Mouse (Mus musculus) liver, embryonic 14.5 days (tissue): ENCODE measurements around the gene Asna1. TPM values are rescaled to one million over a fixed set of nuclear protein-coding genes. Genes with fewer than 3 reads are reported as not detected.

ENCODE experiments used
- ATAC-seq: fragments of 200-750 bp; cut with Nextera tagmentation; 2 replicates; pipeline ENCODE4 v1.8.0; 2017; ENCODE audit warnings: moderate number of reproducible peaks, mild to moderate bottlenecking, moderate library complexity; ENCODE audit not compliant: insufficient read depth
- DNase-seq, 3 experiments: peaks; one replicate each; pipeline ENCODE4 v3.0.0-alpha.2; 2012 to 2013; ENCODE audit warnings: low read depth in 3 of 3, low spot score in 3 of 3
- H3K27ac ChIP-seq: fragments of 300-500 bp; sonication (generic); 2 replicates; pipeline ENCODE4 v1.5.1; 2014; ENCODE audit warnings: moderate library complexity, mild to moderate bottlenecking, control low read depth, inconsistent platforms
- H3K27me3 ChIP-seq: fragments of 300-500 bp; sonication (generic); 2 replicates; pipeline ENCODE4 v1.6.1; 2014; ENCODE audit warnings: mild to moderate bottlenecking, low read length, moderate library complexity; ENCODE audit not compliant: control insufficient read depth, insufficient read depth
- H3K36me3 ChIP-seq: fragments of 300-500 bp; sonication (generic); replicated peaks from 2 replicates; pipeline ENCODE4 v1.6.1; 2014; ENCODE audit warnings: low read depth; ENCODE audit not compliant: control insufficient read depth, insufficient read depth
- H3K4me1 ChIP-seq, 2 experiments: fragments of 200-500 bp in 1 of 2; fragments of 300-500 bp in 1 of 2; sonication (generic) in 1 of 2; replicated peaks; 2 replicates each; pipeline ENCODE4 v1.6.1; 2012 to 2014; ENCODE audit warnings: antibody characterized with exemption in 1 of 2, inconsistent platforms in 1 of 2, low read length in 1 of 2; ENCODE audit not compliant: control insufficient read depth in 2 of 2, insufficient read depth in 2 of 2
- H3K4me2 ChIP-seq: fragments of 300-500 bp; sonication (generic); 2 replicates; pipeline ENCODE4 v1.6.1; 2014; ENCODE audit warnings: low read depth, mild to moderate bottlenecking, control low read depth, moderate library complexity
- H3K4me3 ChIP-seq, 2 experiments: fragments of 200-500 bp in 1 of 2; fragments of 300-500 bp in 1 of 2; sonication (generic) in 1 of 2; 2 replicates each; pipeline ENCODE4 v1.5.1; 2012 to 2014; ENCODE audit warnings: low read depth in 2 of 2, low read length in 2 of 2, mild to moderate bottlenecking in 2 of 2, control low read depth in 1 of 2, inconsistent platforms in 1 of 2, moderate library complexity in 1 of 2; ENCODE audit not compliant: insufficient read depth in 1 of 2
- H3K9ac ChIP-seq: fragments of 300-500 bp; sonication (generic); replicated peaks from 2 replicates; pipeline ENCODE4 v1.6.1; 2014; ENCODE audit warnings: mild to moderate bottlenecking, control low read depth, moderate library complexity
- H3K9me3 ChIP-seq: fragments of 300-500 bp; sonication (generic); 2 replicates; pipeline ENCODE4 v1.6.1; 2016; ENCODE audit warnings: low read length, mixed read lengths; ENCODE audit not compliant: control insufficient read depth
- CTCF ChIP-seq: IDR thresholded peaks from 2 replicates; pipeline ENCODE4 v1.5.1; 2016; ENCODE audit warnings: antibody characterized with exemption, low read depth, control low read depth
- EP300 ChIP-seq: IDR thresholded peaks from 2 replicates; pipeline ENCODE4 v1.6.1; 2016; ENCODE audit warnings: antibody characterized with exemption, low read depth
- WGBS: fragments of 180-500 bp; shearing (Covaris S2); extraction: QIAGEN DNeasy Blood & Tissue Kit; methylation state at CpG from one replicate; pipeline ENCODE4 v1.1.7; 2014; ENCODE audit not compliant: insufficient replicate concordance; 5-methylcytosine and 5-hydroxymethylcytosine counted together
- polyA plus RNA-seq, 2 experiments: library from polyadenylated mRNA; depleted of rRNA in 1 of 2; stranded (reverse) in 1 of 2; unstranded in 1 of 2; fragments of >200 nt; fragmentation: Nextera tagmentation in 1 of 2; extraction: Ambion mirVana in 1 of 2; gene quantifications; 2 replicates each; pipeline versions ENCODE4 v1.2.1 to v1.2.3; 2012 to 2014

Asna1 gene
- 83.4 and 85.3 TPM in 2 replicates for polyA plus RNA-seq (2012; rRNA removed)
- polyA plus RNA-seq (2014; fragmentation: Nextera tagmentation; extraction: Ambion mirVana): 56.9 and 58.8 TPM in 2 replicates

DNA sequence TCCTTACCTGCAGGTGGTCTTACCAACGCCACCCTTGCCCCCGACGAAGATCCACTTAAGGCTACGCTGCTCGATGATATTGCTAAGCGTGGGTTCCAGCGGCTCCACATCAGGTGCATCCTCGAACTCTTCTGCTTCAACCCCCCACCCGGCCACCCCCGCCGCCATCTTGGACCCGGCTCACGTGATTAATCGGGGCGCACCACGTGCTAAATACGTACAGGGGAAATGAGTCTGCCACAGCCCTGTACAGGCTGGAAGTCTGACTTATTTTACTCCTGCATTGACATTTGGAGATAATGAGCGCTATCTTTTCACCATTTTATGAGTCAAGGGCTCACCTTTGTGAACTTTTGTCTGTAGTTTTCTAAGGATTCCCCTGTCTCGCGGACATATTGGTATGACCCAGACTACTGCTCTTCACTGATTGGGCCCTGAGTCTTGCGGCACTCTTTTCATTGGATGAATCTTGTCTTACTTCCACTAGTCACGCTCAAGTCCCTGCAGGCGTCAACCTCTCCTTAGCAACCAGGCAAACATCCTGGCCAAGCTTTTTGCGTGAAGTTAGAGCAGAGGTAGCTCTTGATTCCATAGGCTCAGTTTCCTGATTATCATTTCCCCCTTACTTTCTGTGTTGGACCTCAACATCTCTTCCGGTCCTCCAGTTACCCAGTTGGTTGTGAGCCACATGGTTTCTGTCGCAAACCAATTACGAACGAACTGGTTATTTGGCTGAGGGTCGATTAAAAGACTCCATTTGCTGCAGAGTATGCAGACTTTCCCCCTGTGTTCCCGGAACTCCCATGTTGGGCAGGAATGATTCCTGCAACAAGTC, at the start of gene Asna1:
Gene Asna1, minus strand, starts transcription at position 184 of the 835 bp plus-strand sequence.
- TF ChIP-seq CTCF: no peak
- peak; percentile 61 for TF ChIP-seq EP300

DNA sequence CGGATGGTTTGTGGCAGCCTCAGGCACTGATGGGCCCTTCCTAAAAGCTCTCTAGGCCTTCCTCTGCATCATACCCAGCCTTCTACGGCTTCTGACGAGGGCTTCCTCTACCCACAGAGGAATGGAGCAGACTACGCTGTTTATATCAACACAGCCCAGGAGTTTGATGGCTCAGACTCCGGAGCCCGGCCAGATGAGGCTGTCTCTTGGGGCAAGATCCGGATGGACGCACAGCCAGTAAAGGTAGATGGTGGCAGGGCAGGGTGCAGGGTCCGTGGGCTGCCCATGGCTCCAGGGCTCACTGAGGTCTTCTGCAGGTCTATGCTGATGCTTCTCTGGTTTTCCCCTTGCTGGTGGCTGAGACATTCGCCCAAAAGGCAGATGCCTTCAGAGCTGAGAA, 49.5 kb upstream of the Asna1 start:
- no peak for ATAC-seq
- H3K9ac ChIP-seq: no peak overlapping the region
- peaks cover 32 to 40% of the 10 kb centered on the region in 2 experiments for H3K4me1 ChIP-seq
- H3K4me2 ChIP-seq: no peak overlapping the region
- no peak overlapping the region for H3K27ac ChIP-seq
- no peaks in the 10 kb centered on the region for H3K9me3 ChIP-seq
- H3K4me3 ChIP-seq: no peak overlapping the region
- H3K36me3 ChIP-seq: peaks cover 29% of the 10 kb centered on the region
- no peak for DNase-seq
- TF ChIP-seq EP300: no peak
- no peak for TF ChIP-seq CTCF
- WGBS: 87% methylated on average over 10 of the region's 10 CpGs
- H3K27me3 ChIP-seq: no peaks in the 10 kb centered on the region

More for the DNA sequence above, at the start of gene Asna1:
- Histone ChIP-seq H3K27me3 (no peaks in the 10 kb centered on the region), H3K36me3 (peaks cover 16% of the 10 kb centered on the region), H3K9ac (peak within 1 kb of the TSS; percentile 79), H3K4me2 (peak within 1 kb of the TSS; percentile 97), H3K27ac (peak within 1 kb of the TSS; percentile 79), H3K9me3 (no peaks in the 10 kb centered on the region), H3K4me1 (peaks cover 24 to 28% of the 10 kb centered on the region in 2 experiments), H3K4me3 (peak within 1 kb of the TSS; percentile 90 to 98)
- DNase-seq (peak; percentile 94), ATAC-seq (peak; percentile 80)
- WGBS: 2% methylated on average over 30 of the region's 30 CpGs

DNA sequence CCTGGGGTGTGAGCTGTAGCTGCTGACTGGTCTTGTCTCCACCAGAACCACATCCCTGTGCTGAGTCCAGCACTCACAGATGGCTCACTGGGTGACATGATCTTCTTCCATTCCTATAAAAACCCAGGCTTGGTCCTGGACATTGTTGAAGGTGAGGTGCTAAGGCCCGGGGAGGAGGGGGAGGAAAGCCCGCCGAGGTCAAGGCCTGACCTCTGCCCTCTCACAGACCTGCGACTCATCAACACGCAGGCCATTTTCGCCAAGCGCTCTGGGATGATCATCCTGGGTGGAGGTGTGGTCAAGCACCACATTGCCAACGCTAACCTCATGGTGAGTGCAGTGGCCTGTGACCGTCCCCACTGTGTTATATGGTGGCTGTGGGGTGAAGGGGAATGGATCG, 49.1 kb upstream of the Asna1 start:
- no peak overlapping the region for H3K27ac ChIP-seq

DNA sequence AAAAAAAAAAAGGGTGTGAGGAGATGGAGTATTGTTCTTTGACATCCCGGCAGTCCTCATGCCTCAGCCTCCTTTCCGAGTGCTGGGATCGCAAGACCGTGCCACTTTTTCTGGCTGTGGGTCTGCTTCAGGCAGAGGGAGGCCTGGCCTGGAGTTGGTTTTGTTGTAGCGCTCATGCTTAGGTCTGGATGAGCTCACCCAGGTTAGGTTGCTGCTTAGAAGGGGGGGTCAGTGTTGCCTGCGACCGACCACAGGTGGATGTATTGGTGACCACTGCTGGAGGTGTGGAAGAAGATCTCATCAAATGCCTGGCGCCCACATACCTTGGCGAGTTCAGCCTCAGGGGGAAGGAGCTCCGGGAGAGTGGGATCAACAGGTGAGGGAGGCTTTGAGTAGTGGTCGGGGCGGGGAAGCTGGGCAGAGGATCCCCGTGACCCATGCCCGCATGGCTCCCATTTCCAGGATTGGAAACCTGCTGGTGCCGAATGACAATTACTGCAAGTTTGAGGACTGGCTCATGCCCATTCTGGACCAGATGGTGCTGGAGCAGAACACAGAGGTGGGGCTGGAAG, 48.0 kb upstream of the Asna1 start:
- DNase-seq (no peak), ATAC-seq (no peak)
- H3K27ac ChIP-seq: no peak overlapping the region
- no peaks in the 10 kb centered on the region for H3K27me3 ChIP-seq
- H3K4me3 ChIP-seq: no peak overlapping the region
- peak overlapping the region; percentile 92; the same call in 1 of the 2 replicates for H3K4me2 ChIP-seq
- peaks cover 22% of the 10 kb centered on the region for H3K36me3 ChIP-seq
- no peaks in the 10 kb centered on the region for H3K9me3 ChIP-seq
- TF ChIP-seq EP300: no peak
- peaks cover 32 to 38% of the 10 kb centered on the region in 2 experiments for H3K4me1 ChIP-seq
- 89% methylated on average over 15 of the region's 15 CpGs for WGBS
- no peak overlapping the region for H3K9ac ChIP-seq

More for the DNA sequence above, 49.1 kb upstream of the Asna1 start:
- Histone ChIP-seq H3K27me3 (no peaks in the 10 kb centered on the region), H3K4me3 (no peak overlapping the region), H3K4me2 (no peak overlapping the region), H3K36me3 (peaks cover 29% of the 10 kb centered on the region), H3K9ac (no peak overlapping the region), H3K9me3 (no peaks in the 10 kb centered on the region), H3K4me1 (peaks cover 32 to 38% of the 10 kb centered on the region in 2 experiments)
- DNase-seq (no peak), ATAC-seq (no peak)
- WGBS: 82% methylated on average over 10 of the region's 10 CpGs
- TF ChIP-seq CTCF (no peak), EP300 (no peak)

DNA sequence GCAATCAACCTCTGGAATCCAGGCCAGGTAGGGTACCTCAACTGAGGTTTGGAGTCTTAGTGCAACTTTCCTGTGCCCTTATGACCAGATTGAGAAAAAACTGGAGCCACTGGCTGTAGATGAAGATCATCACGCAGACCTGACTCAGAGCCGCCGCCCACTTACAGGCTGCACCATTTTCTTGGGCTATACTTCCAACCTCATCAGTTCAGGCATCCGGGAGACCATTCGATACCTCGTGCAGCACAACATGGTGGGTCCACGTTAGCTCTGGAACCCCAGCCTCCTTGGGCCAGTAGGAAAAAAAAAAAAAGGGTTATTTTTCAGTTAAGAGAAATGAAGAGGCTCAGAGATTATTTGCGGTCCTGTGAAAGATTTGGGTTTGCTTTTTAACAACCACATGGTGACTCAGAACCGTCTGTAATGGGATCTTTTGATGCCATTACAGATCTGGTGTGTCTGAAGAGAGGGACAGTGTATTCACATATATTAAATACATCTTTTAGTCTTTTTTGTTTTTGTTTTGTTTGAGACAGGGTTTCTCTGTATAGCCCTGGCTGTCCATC, 47.4 kb upstream of the Asna1 start:
- DNase-seq (no peak), ATAC-seq (no peak)
- H3K27me3 ChIP-seq: no peaks in the 10 kb centered on the region
- peak overlapping the region; percentile 61; the same call in 1 of the 2 replicates for H3K27ac ChIP-seq
- peak overlapping the region; percentile 77 for H3K9ac ChIP-seq
- peak overlapping the region; percentile 78 to 79 for H3K4me3 ChIP-seq
- H3K4me1 ChIP-seq: peaks cover 32 to 38% of the 10 kb centered on the region in 2 experiments
- H3K36me3 ChIP-seq: peaks cover 19% of the 10 kb centered on the region
- 28% methylated on average over 9 of the region's 9 CpGs for WGBS
- no peak for TF ChIP-seq EP300
- TF ChIP-seq CTCF: no peak
- H3K9me3 ChIP-seq: no peaks in the 10 kb centered on the region
- peak overlapping the region; percentile 92 for H3K4me2 ChIP-seq
